ENCODE assay signal across 14 mouse cellular contexts in genomic region chr13:84066211-84066959, GRCm38 (mm10).
DNase-seq lines count a peak whose midpoint lies in the region; ATAC-seq and TF ChIP-seq lines count a peak whose summit lies in the region.
"Had no signal": no experiment of that assay in that cellular context is flagged by ENCODE, and none has a peak within 500 bp of the region (broad histone marks: within the 10 kb centered on the region; RNA-seq: fewer than 3 reads in every experiment).

No protein-coding gene starts in this region.

- no peak for TF ChIP-seq CTCF in cerebellum, adult 2 months (IDR thresholded peaks at IDR 0.05; ENCODE audit: borderline replicate concordance, insufficient read depth, low read depth, low read length)

- TF ChIP-seq POLR2A in cerebellum, adult 2 months (IDR thresholded peaks at IDR 0.05; ENCODE audit: borderline replicate concordance, insufficient read depth, low read length) = no peak

- H3K4me3 ChIP-seq in cerebellum, adult 2 months (replicated peaks; ENCODE audit: insufficient read depth, low read depth, low read length) = peak overlapping the region; percentile 24
- no peak overlapping the region for H3K4me3 ChIP-seq in forebrain, embryonic 14.5 days (ENCODE audit: low read depth, low read length)
- no peak overlapping the region for H3K4me3 ChIP-seq in midbrain, embryonic 12.5 days
- H3K4me3 ChIP-seq: kidney, embryonic 15.5 days; lung, embryonic 15.5 days; myocyte had no signal

- DNase-seq in Muller cell, postnatal 12 days (ENCODE audit: inconsistent ontology term) = peak; percentile 70
- DNase-seq in cerebellum, adult 2 months = peak; percentile 51 to 56
- DNase-seq in forebrain, embryonic 14.5 days (ENCODE audit: low spot score) = peak; percentile 81
- DNase-seq in lung, postnatal 4 days = no peak
- DNase-seq in thymus, postnatal 10 days (ENCODE audit: low spot score in 2 of 2) = no peak
- no peak for DNase-seq in heart, postnatal 36 days
- no peak for DNase-seq in lung, postnatal 36 days
- DNase-seq: gastrocnemius, postnatal 36 days; heart, postnatal 4 days had no signal

- no peaks in the 10 kb centered on the region for H3K9me3 ChIP-seq in forebrain, embryonic 14.5 days (replicated peaks; ENCODE audit: control insufficient read depth, low read length)
- H3K9me3 ChIP-seq in midbrain, embryonic 12.5 days = no peaks in the 10 kb centered on the region
- H3K9me3 ChIP-seq: kidney, embryonic 15.5 days; lung, embryonic 15.5 days had no signal

- intact Hi-C loops in heart, postnatal 36 days (cut with DNase I) = no loop called here

- ATAC-seq in forebrain, embryonic 14.5 days = peak; percentile 25; the same call in 1 of the 2 replicates
- ATAC-seq in midbrain, embryonic 12.5 days (ENCODE audit: low FRiP score, low read depth) = peak; percentile 31

- H3K27me3 ChIP-seq in cerebellum, adult 2 months (ENCODE audit: control insufficient read depth, insufficient read depth, low read length) = no peaks in the 10 kb centered on the region
- H3K27me3 ChIP-seq in forebrain, embryonic 14.5 days (replicated peaks; ENCODE audit: control insufficient read depth, insufficient read depth, low read length) = no peaks in the 10 kb centered on the region
- no peaks in the 10 kb centered on the region for H3K27me3 ChIP-seq in midbrain, embryonic 12.5 days
- H3K27me3 ChIP-seq: CH12.LX; kidney, embryonic 15.5 days; lung, embryonic 15.5 days had no signal

- H3K4me1 ChIP-seq in cerebellum, adult 2 months (ENCODE audit: control insufficient read depth, insufficient read depth, low read length) = peaks cover 16% of the 10 kb centered on the region
- peaks cover 36% of the 10 kb centered on the region for H3K4me1 ChIP-seq in forebrain, embryonic 14.5 days (ENCODE audit: control insufficient read depth, insufficient read depth, low read length)
- peaks cover 54% of the 10 kb centered on the region for H3K4me1 ChIP-seq in midbrain, embryonic 12.5 days
- H3K4me1 ChIP-seq: kidney, embryonic 15.5 days; lung, embryonic 15.5 days had no signal

- H3K36me3 ChIP-seq in forebrain, embryonic 14.5 days (ENCODE audit: control insufficient read depth, insufficient read depth, low read length) = no peaks in the 10 kb centered on the region
- no peaks in the 10 kb centered on the region for H3K36me3 ChIP-seq in midbrain, embryonic 12.5 days
- H3K36me3 ChIP-seq: kidney, embryonic 15.5 days; lung, embryonic 15.5 days had no signal

- peak overlapping the region; percentile 50 for H3K9ac ChIP-seq in forebrain, embryonic 14.5 days (ENCODE audit: low read length)
- 0 out of 2 replicates have a peak overlapping the region, but pooled peaks have one; percentile 16 for H3K9ac ChIP-seq in midbrain, embryonic 12.5 days (replicated peaks)
- H3K9ac ChIP-seq: kidney, embryonic 15.5 days; lung, embryonic 15.5 days had no signal

- 18% methylated on average over 15 of the region's 15 CpGs for WGBS in cerebellum, adult 2 months
- 10% methylated on average over 15 of the region's 15 CpGs for WGBS in forebrain, embryonic 14.5 days
- WGBS in midbrain, embryonic 12.5 days = 31% methylated on average over 15 of the region's 15 CpGs

- peak overlapping the region; percentile 44 for H3K4me2 ChIP-seq in forebrain, embryonic 14.5 days (ENCODE audit: low read length)
- peak overlapping the region; percentile 26 for H3K4me2 ChIP-seq in midbrain, embryonic 12.5 days (replicated peaks)
- H3K4me2 ChIP-seq: kidney, embryonic 15.5 days; lung, embryonic 15.5 days had no signal

- peak overlapping the region; percentile 70 for H3K27ac ChIP-seq in cerebellum, adult 2 months (ENCODE audit: insufficient read depth, low read length)
- H3K27ac ChIP-seq in forebrain, embryonic 14.5 days (ENCODE audit: low read depth, low read length) = peak overlapping the region; percentile 99
- H3K27ac ChIP-seq in midbrain, embryonic 12.5 days (replicated peaks) = peak overlapping the region; percentile 89
- H3K27ac ChIP-seq: kidney, embryonic 15.5 days; lung, embryonic 15.5 days had no signal

Comparison
In these comparisons a context has a peak if more than half of its experiments do, and no peak if none do; other contexts are left out.
1. DNase-seq: peak in Muller cell, postnatal 12 days (single experiment), cerebellum, adult 2 months (2 of 2) and forebrain, embryonic 14.5 days (single experiment); none in lung, postnatal 4 days (0 of 2), thymus, postnatal 10 days (0 of 2), heart, postnatal 36 days (0 of 2) and lung, postnatal 36 days (single experiment).
2. Peak in every context shown above with its lines, with median percentiles within 50 percentile points of each other: H3K27ac ChIP-seq.